Mouse (Mus musculus): ENCODE results near the gene Fam241a. TPM values are rescaled to one million over a fixed set of nuclear protein-coding genes. Genes with fewer than 3 reads are reported as not detected.

The Fam241a gene
- polyA plus RNA-seq, 1 experiment from 2014 or later = 8.5 TPM

DNA sequence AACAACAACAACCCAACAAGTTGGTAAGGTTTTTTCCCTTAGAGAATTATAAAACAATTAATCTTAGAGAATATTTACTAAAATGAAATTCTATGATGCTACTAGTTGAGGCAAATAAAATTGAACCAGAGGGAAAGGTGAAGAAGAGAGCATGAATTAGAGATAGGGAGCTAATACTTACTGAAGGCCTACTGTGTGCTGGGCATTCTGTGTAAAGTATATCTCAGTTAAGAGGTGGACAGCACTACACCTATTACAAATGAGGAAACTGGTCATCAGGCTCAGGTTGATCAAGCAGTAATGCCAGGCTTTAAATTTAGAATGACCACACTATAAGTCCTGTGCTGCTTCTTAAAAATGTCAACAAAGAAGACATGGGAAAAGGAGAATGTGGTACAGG is 6.1 kb downstream of the Fam241a start:
- no peak for ATAC-seq
- no peak overlapping the region for H3K27ac ChIP-seq (ENCODE audit: low read length)
- no peak overlapping the region for H3K4me2 ChIP-seq (ENCODE audit: low read length)
- H3K4me1 ChIP-seq (ENCODE audit: control insufficient read depth, insufficient read depth, low read length) = 0 out of 2 replicates have a peak, but pooled peaks cover 2% of the 10 kb centered on the region
- H3K36me3 ChIP-seq (ENCODE audit: control insufficient read depth, insufficient read depth, low read length) = no peaks in the 10 kb centered on the region
- no peaks in the 10 kb centered on the region for H3K9me3 ChIP-seq (replicated peaks; ENCODE audit: control insufficient read depth, low read length, poor library complexity, severe bottlenecking)
- no peak overlapping the region for H3K9ac ChIP-seq (ENCODE audit: low read depth, low read length)
- H3K4me3 ChIP-seq (ENCODE audit: low read depth, low read length) = no peak overlapping the region
- H3K27me3 ChIP-seq (ENCODE audit: control insufficient read depth, insufficient read depth, low read depth, low read length) = no peaks in the 10 kb centered on the region; the same call in 1 of the 2 replicates

- Histone ChIP-seq H3K27me3 (ENCODE audit: control insufficient read depth, insufficient read depth, low read depth, low read length) (no peaks in the 10 kb centered on the region), H3K4me3 (ENCODE audit: low read depth, low read length) (no peak overlapping the region), H3K27ac (ENCODE audit: low read length) (no peak overlapping the region), H3K9ac (ENCODE audit: low read depth, low read length) (no peak overlapping the region), H3K9me3 (replicated peaks; ENCODE audit: control insufficient read depth, low read length, poor library complexity, severe bottlenecking) (no peaks in the 10 kb centered on the region), H3K36me3 (ENCODE audit: control insufficient read depth, insufficient read depth, low read length) (no peaks in the 10 kb centered on the region), H3K4me2 (ENCODE audit: low read length) (no peak overlapping the region), H3K4me1 (ENCODE audit: control insufficient read depth, insufficient read depth, low read length) (no peaks in the 10 kb centered on the region)
- 75% methylated on average over 3 of the region's 3 CpGs for WGBS
- ATAC-seq = no peak
These were observed 6.6 kb downstream of the Fam241a start for GRCm38 (mm10) chr3:127889570-127889969.

GRCm38 (mm10) chr3:127881684-127882083 is 14.4 kb downstream of the Fam241a start:
- Histone ChIP-seq H3K4me3 (ENCODE audit: low read depth, low read length) (no peak overlapping the region), H3K27ac (ENCODE audit: low read length) (no peak overlapping the region), H3K9ac (ENCODE audit: low read depth, low read length) (no peak overlapping the region), H3K9me3 (replicated peaks; ENCODE audit: control insufficient read depth, low read length, poor library complexity, severe bottlenecking) (no peaks in the 10 kb centered on the region), H3K36me3 (ENCODE audit: control insufficient read depth, insufficient read depth, low read length) (no peaks in the 10 kb centered on the region), H3K4me1 (ENCODE audit: control insufficient read depth, insufficient read depth, low read length) (no peaks in the 10 kb centered on the region), H3K4me2 (ENCODE audit: low read length) (no peak overlapping the region), H3K27me3 (ENCODE audit: control insufficient read depth, insufficient read depth, low read depth, low read length) (no peaks in the 10 kb centered on the region)
- no peak for ATAC-seq
- 61% methylated on average over 2 of the region's 2 CpGs for WGBS

- no peak for ATAC-seq
- H3K27me3 ChIP-seq (ENCODE audit: control insufficient read depth, insufficient read depth, low read depth, low read length) = no peaks in the 10 kb centered on the region
- 88% methylated on average over 3 of the region's 3 CpGs for WGBS
- no peak overlapping the region for H3K4me3 ChIP-seq (ENCODE audit: low read depth, low read length)
- no peaks in the 10 kb centered on the region for H3K4me1 ChIP-seq (ENCODE audit: control insufficient read depth, insufficient read depth, low read length)
- no peaks in the 10 kb centered on the region for H3K36me3 ChIP-seq (ENCODE audit: control insufficient read depth, insufficient read depth, low read length)
- no peak overlapping the region for H3K27ac ChIP-seq (ENCODE audit: low read length)
- no peaks in the 10 kb centered on the region for H3K9me3 ChIP-seq (replicated peaks; ENCODE audit: control insufficient read depth, low read length, poor library complexity, severe bottlenecking)
- H3K4me2 ChIP-seq (ENCODE audit: low read length) = no peak overlapping the region
- no peak overlapping the region for H3K9ac ChIP-seq (ENCODE audit: low read depth, low read length)
These were observed 16.2 kb downstream of the Fam241a start for GRCm38 (mm10) chr3:127879968-127880367.

DNA sequence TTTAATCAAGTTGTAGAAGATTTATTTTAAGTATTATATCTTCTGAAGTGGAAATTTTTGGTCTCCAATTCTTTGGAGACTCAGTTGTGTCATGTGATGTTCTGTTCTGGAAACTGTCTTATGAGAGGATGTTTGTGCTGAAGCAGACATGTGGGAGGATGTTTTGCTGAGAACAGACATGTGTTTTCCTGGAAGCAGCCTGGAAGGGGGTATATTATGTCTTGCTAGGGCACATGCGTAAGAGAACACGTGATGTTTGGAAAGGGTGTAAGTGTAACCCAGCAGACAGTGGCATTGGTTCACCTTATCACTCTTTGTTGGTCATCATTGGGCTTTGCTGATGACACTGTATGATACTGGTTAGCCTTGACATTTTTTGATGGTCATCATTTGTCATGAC is 20.6 kb downstream of the Fam241a start:
- 95% methylated on average over 2 of the region's 2 CpGs for WGBS
- no peaks in the 10 kb centered on the region for H3K4me1 ChIP-seq (ENCODE audit: control insufficient read depth, insufficient read depth, low read length)

DNA sequence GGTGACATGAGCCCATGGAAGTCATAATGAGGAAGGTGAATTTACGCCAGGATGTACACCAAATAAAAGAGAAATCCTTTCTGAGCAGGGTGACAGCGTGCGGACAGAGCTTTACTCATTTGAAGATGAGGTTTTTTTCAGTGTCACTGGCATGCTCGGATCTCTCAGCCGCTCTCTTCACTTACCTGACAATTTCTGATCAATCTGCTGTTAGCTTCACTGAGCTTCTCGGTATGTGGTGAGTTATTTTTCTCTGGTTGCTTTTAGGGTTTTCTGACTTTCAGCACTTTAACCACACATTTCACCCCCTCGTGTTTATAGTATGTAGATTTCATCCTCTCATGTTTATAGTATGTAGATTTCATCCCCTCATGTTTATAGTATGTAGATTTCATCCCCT is 21.1 kb downstream of the Fam241a start:
- Histone ChIP-seq H3K36me3 (ENCODE audit: control insufficient read depth, insufficient read depth, low read length) (no peaks in the 10 kb centered on the region), H3K27ac (ENCODE audit: low read length) (no peak overlapping the region), H3K9ac (ENCODE audit: low read depth, low read length) (no peak overlapping the region), H3K4me3 (ENCODE audit: low read depth, low read length) (no peak overlapping the region), H3K4me1 (ENCODE audit: control insufficient read depth, insufficient read depth, low read length) (no peaks in the 10 kb centered on the region), H3K4me2 (ENCODE audit: low read length) (no peak overlapping the region), H3K9me3 (replicated peaks; ENCODE audit: control insufficient read depth, low read length, poor library complexity, severe bottlenecking) (no peaks in the 10 kb centered on the region), H3K27me3 (ENCODE audit: control insufficient read depth, insufficient read depth, low read depth, low read length) (no peaks in the 10 kb centered on the region)
- WGBS = 83% methylated on average over 7 of the region's 7 CpGs
- ATAC-seq = no peak

More for the DNA sequence above, 20.6 kb downstream of the Fam241a start:
- Histone ChIP-seq H3K9ac (ENCODE audit: low read depth, low read length) (no peak overlapping the region), H3K36me3 (ENCODE audit: control insufficient read depth, insufficient read depth, low read length) (no peaks in the 10 kb centered on the region), H3K4me3 (ENCODE audit: low read depth, low read length) (no peak overlapping the region), H3K9me3 (replicated peaks; ENCODE audit: control insufficient read depth, low read length, poor library complexity, severe bottlenecking) (no peaks in the 10 kb centered on the region), H3K27me3 (ENCODE audit: control insufficient read depth, insufficient read depth, low read depth, low read length) (no peaks in the 10 kb centered on the region), H3K27ac (ENCODE audit: low read length) (no peak overlapping the region), H3K4me2 (ENCODE audit: low read length) (no peak overlapping the region)
- no peak for ATAC-seq

GRCm38 (mm10) chr3:127874254-127874883 is 21.8 kb downstream of the Fam241a start:
- Histone ChIP-seq H3K4me2 (ENCODE audit: low read length) (no peak overlapping the region), H3K36me3 (ENCODE audit: control insufficient read depth, insufficient read depth, low read length) (no peaks in the 10 kb centered on the region), H3K27me3 (ENCODE audit: control insufficient read depth, insufficient read depth, low read depth, low read length) (no peaks in the 10 kb centered on the region), H3K4me1 (ENCODE audit: control insufficient read depth, insufficient read depth, low read length) (no peaks in the 10 kb centered on the region), H3K4me3 (ENCODE audit: low read depth, low read length) (no peak overlapping the region), H3K27ac (ENCODE audit: low read length) (no peak overlapping the region), H3K9ac (ENCODE audit: low read depth, low read length) (no peak overlapping the region), H3K9me3 (replicated peaks; ENCODE audit: control insufficient read depth, low read length, poor library complexity, severe bottlenecking) (no peaks in the 10 kb centered on the region)
- no peak for ATAC-seq
- 56% methylated on average over 4 of the region's 4 CpGs for WGBS

DNA sequence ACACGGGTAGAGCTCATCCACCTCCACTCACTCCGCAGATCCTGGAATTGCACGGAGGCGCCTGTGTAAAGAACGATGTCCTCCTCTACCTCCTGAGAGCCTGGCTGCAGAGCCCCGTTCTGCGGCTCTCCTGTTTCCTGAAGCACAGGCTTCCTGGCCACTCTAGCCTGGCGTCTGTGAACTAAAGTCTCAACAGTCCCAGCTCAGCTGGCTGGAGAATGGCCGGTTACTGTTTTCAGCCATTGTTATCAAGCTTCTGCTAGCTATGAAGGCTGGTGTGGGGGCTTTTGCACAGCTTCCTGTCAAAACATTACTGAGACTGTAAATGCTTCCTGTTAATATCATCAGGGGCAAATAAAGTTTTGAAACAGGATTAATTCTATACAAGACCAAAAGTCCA is 24.5 kb downstream of the Fam241a start:
- no peak overlapping the region for H3K27ac ChIP-seq (ENCODE audit: low read length)
- H3K4me2 ChIP-seq (ENCODE audit: low read length) = no peak overlapping the region
- H3K4me1 ChIP-seq (ENCODE audit: control insufficient read depth, insufficient read depth, low read length) = peaks cover 2% of the 10 kb centered on the region; the same call in 1 of the 2 replicates
- no peak for ATAC-seq
- H3K36me3 ChIP-seq (ENCODE audit: control insufficient read depth, insufficient read depth, low read length) = no peaks in the 10 kb centered on the region
- no peaks in the 10 kb centered on the region for H3K27me3 ChIP-seq (ENCODE audit: control insufficient read depth, insufficient read depth, low read depth, low read length)
- no peak overlapping the region for H3K4me3 ChIP-seq (ENCODE audit: low read depth, low read length)
- H3K9me3 ChIP-seq (replicated peaks; ENCODE audit: control insufficient read depth, low read length, poor library complexity, severe bottlenecking) = no peaks in the 10 kb centered on the region
- no peak overlapping the region for H3K9ac ChIP-seq (ENCODE audit: low read depth, low read length)
- 83% methylated on average over 9 of the region's 9 CpGs for WGBS

DNA sequence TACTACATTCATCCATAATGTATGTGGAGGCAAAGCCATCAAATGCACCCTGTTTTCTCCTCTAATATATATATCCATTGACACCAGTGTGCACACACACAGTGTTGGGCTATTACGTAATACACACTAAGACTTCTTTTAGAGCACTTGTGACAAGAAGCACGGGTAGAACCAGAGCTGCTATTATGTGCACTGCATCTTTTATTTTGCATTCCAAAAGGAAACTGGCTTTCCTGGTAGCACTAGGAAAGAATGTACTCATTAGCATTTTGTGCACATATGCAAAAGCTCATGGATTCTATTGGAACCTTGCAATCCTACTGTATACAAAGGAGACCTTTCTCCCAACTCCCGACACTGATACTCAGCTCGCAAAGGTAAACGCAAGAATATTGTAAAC is 27.2 kb downstream of the Fam241a start:
- H3K4me2 ChIP-seq (ENCODE audit: low read length) = no peak overlapping the region

More for the DNA sequence above, 27.2 kb downstream of the Fam241a start:
- H3K36me3 ChIP-seq (ENCODE audit: control insufficient read depth, insufficient read depth, low read length) = no peaks in the 10 kb centered on the region
- ATAC-seq = peak; percentile 75
- H3K27ac ChIP-seq (ENCODE audit: low read length) = no peak overlapping the region
- WGBS = 29% methylated on average over 5 of the region's 5 CpGs
- no peaks in the 10 kb centered on the region for H3K27me3 ChIP-seq (ENCODE audit: control insufficient read depth, insufficient read depth, low read depth, low read length)
- H3K9ac ChIP-seq (ENCODE audit: low read depth, low read length) = no peak overlapping the region
- peaks cover 2% of the 10 kb centered on the region; the same call in 1 of the 2 replicates for H3K4me1 ChIP-seq (ENCODE audit: control insufficient read depth, insufficient read depth, low read length)
- no peaks in the 10 kb centered on the region for H3K9me3 ChIP-seq (replicated peaks; ENCODE audit: control insufficient read depth, low read length, poor library complexity, severe bottlenecking)
- no peak overlapping the region for H3K4me3 ChIP-seq (ENCODE audit: low read depth, low read length)

Data from midbrain, embryonic 16.5 days (tissue).